Mouse (Mus musculus) heart, postnatal 10 days (tissue): ENCODE measurements around the gene Gatad2b. TPM values are rescaled to one million over a fixed set of nuclear protein-coding genes. Genes with fewer than 3 reads are reported as not detected.
A peak's percentile ranks its signal among the peaks of the same experiment; 100 is the strongest.
"Not testable (repeated sequence)": the region's sequence is repeated elsewhere in the genome, so short reads cannot be mapped to it uniquely, and the experiment has no call there.

Experiments
- DNase-seq, 2 experiments: peaks; one replicate each; pipeline ENCODE4 v3.0.0; 2021
- intact Hi-C: fragments of 180-260 bp; cut with DNase I; formaldehyde crosslinking; loops from one replicate; pipeline ENCODE4 v1.15.1; 2025
- total RNA-seq, 2 experiments: library from RNA; stranded (reverse); gene quantifications; 2 replicates each; pipeline ENCODE4 v1.2.3; 2021

The Gatad2b gene
- total RNA-seq = 10 to 100 TPM; 56.6 to 59.5 TPM

- intact Hi-C loops = loop anchor here (1.0 kb wide), 1 partner anchor 27 kb away; the partner anchor contains the start of gene Dennd4b
- DNase-seq = peak; percentile 99
Measured at GRCm38 (mm10) chr3:90292345-90293275, at the start of gene Gatad2b. Gene Gatad2b, plus strand, starts transcription at chr3:90293178.

- intact Hi-C loops = no loop called here
- no peak for DNase-seq
Measured at GRCm38 (mm10) chr3:90245406-90245805, 47.6 kb upstream of the Gatad2b start.

GRCm38 (mm10) chr3:90247630-90247959, 45.4 kb upstream of the Gatad2b start:
- DNase-seq = no peak
- intact Hi-C loops = loop anchor here (2.0 kb wide), 1 partner anchor 27 kb away; no protein-coding TSS in a partner anchor

- DNase-seq = peak; percentile 96 to 97
- intact Hi-C loops = loop anchor here (2.0 kb wide), 2 partner anchors 15 to 27 kb away; no protein-coding TSS in a partner anchor
Measured at GRCm38 (mm10) chr3:90247960-90248745, 44.8 kb upstream of the Gatad2b start, which contains the start of gene Slc39a1. Gene Slc39a1, plus strand, starts transcription at chr3:90248172.

- intact Hi-C loops = loop anchor here (2.0 kb wide), 1 partner anchor 16 kb away; no protein-coding TSS in a partner anchor
- DNase-seq = peak; percentile 68 to 69
Measured at GRCm38 (mm10) chr3:90248746-90249100, 44.3 kb upstream of the Gatad2b start.

GRCm38 (mm10) chr3:90250791-90251190, 42.2 kb upstream of the Gatad2b start:
- peak in 1 of 2 experiments; percentile 19 for DNase-seq
- intact Hi-C loops = no loop called here

GRCm38 (mm10) chr3:90251731-90252226, 41.2 kb upstream of the Gatad2b start:
- intact Hi-C loops, DNase-seq: not testable (repeated sequence)

- peak in 1 of 2 experiments; percentile 24 for DNase-seq
- intact Hi-C loops = not testable (repeated sequence)
Measured at GRCm38 (mm10) chr3:90252659-90253058, 40.3 kb upstream of the Gatad2b start.

- DNase-seq, intact Hi-C loops: not testable (repeated sequence)
Measured at GRCm38 (mm10) chr3:90253174-90253573, 39.8 kb upstream of the Gatad2b start.

- peak; percentile 97 for DNase-seq
- intact Hi-C loops = no loop called here
Measured at GRCm38 (mm10) chr3:90253653-90254418, 39.1 kb upstream of the Gatad2b start, which contains the start of gene Crtc2. Gene Crtc2, plus strand, starts transcription at chr3:90254163.

- intact Hi-C loops = no loop called here
- DNase-seq = no peak
Measured at GRCm38 (mm10) chr3:90254419-90255193, 38.4 kb upstream of the Gatad2b start.

- intact Hi-C loops = no loop called here
- DNase-seq = no peak
Measured at GRCm38 (mm10) chr3:90255194-90255565, 37.8 kb upstream of the Gatad2b start.

GRCm38 (mm10) chr3:90255784-90256353, 37.1 kb upstream of the Gatad2b start:
- DNase-seq = no peak
- intact Hi-C loops = loop anchor here (2.0 kb wide), 1 partner anchor 35 kb away; no protein-coding TSS in a partner anchor

GRCm38 (mm10) chr3:90256731-90257530, 36.0 kb upstream of the Gatad2b start:
- DNase-seq = no peak
- intact Hi-C loops = loop anchor here (2.0 kb wide), 1 partner anchor 36 kb away; no protein-coding TSS in a partner anchor

GRCm38 (mm10) chr3:90258521-90258920, 34.5 kb upstream of the Gatad2b start:
- intact Hi-C loops = no loop called here
- DNase-seq = no peak

GRCm38 (mm10) chr3:90263121-90263771, 29.7 kb upstream of the Gatad2b start:
- DNase-seq = no peak
- intact Hi-C loops = no loop called here

GRCm38 (mm10) chr3:90264687-90265033, 28.3 kb upstream of the Gatad2b start:
- DNase-seq = no peak
- intact Hi-C loops = loop anchor here (1.0 kb wide), 2 partner anchors 28 to 109 kb away; no protein-coding TSS in a partner anchor
